Mouse (Mus musculus): ENCODE results near the gene Plpp3. TPM values are rescaled to one million over a fixed set of nuclear protein-coding genes. Genes with fewer than 3 reads are reported as not detected.

Plpp3 gene
- total and polyA plus RNA-seq, 3 experiments = not detected

GRCm38 (mm10) chr4:105265041-105265440 lies 107.9 kb downstream of the Plpp3 start:
- Histone ChIP-seq H3K27me3 (ENCODE audit: control insufficient read depth in 1 of 2, insufficient read depth in 2 of 2, low read length in 2 of 2) (no peaks in the 10 kb centered on the region), H3K9ac (ENCODE audit: control insufficient read depth, low read depth, low read length, poor library complexity, severe bottlenecking) (no peak overlapping the region), H3K79me2 (ENCODE audit: control insufficient read depth, insufficient read depth, low read length, poor library complexity) (no peaks in the 10 kb centered on the region), H3K27ac (ENCODE audit: control insufficient read depth, low read depth, low read length) (no peak overlapping the region), H3K36me3 (ENCODE audit: control insufficient read depth in 1 of 2, insufficient read depth in 2 of 2, low read length in 2 of 2) (peaks cover 0 to 8% of the 10 kb centered on the region in 2 experiments; a peak in 2 of 4 replicates), H3K4me1 (ENCODE audit: control insufficient read depth in 1 of 2, insufficient read depth in 2 of 2, low read length in 2 of 2) (peaks cover 3 to 10% of the 10 kb centered on the region in 2 experiments), H3K4me3 (ENCODE audit: control insufficient read depth in 1 of 2, insufficient read depth in 1 of 2, low read depth in 2 of 2, low read length in 2 of 2) (no peak overlapping the region), H3K9me3 (replicated peaks; ENCODE audit: insufficient read depth, low read length) (no peaks in the 10 kb centered on the region)
- no peak for DNase-seq (ENCODE audit: low read depth, low spot score)
- no peak for TF ChIP-seq GABPA (IDR thresholded peaks at IDR 0.05; ENCODE audit: low read depth, low read length)
- no peak for TF ChIP-seq ZNF384 (IDR thresholded peaks at IDR 0.05; ENCODE audit: low read depth, low read length)
- TF ChIP-seq POLR2A (IDR thresholded peaks at IDR 0.05; ENCODE audit: control insufficient read depth in 1 of 2, insufficient read depth in 1 of 2, low read depth in 1 of 2, low read length in 2 of 2, poor library complexity in 1 of 2) = no peak
- TF ChIP-seq ZC3H11A (IDR thresholded peaks at IDR 0.05; ENCODE audit: low read depth, low read length) = no peak
- no peak for TF ChIP-seq NELFE (IDR thresholded peaks at IDR 0.05; ENCODE audit: low read depth, low read length)
- no peak for TF ChIP-seq TBP (IDR thresholded peaks at IDR 0.05; ENCODE audit: low read depth, low read length)
- no peak for TF ChIP-seq GATA1 (IDR thresholded peaks at IDR 0.05; ENCODE audit: low read depth, low read length)
- TF ChIP-seq RAD21 (IDR thresholded peaks at IDR 0.05; ENCODE audit: low read depth, low read length) = no peak
- TF ChIP-seq POLR2AphosphoS5 (IDR thresholded peaks at IDR 0.05; ENCODE audit: borderline replicate concordance, low read depth, low read length) = no peak
- TF ChIP-seq ZMIZ1 (IDR thresholded peaks at IDR 0.05; ENCODE audit: low read depth, low read length) = no peak
- TF ChIP-seq ELF1 (IDR thresholded peaks at IDR 0.05; ENCODE audit: low read depth, low read length) = no peak
- TF ChIP-seq HCFC1 (IDR thresholded peaks at IDR 0.05; ENCODE audit: low read depth, low read length) = no peak
- TF ChIP-seq MXI1 (IDR thresholded peaks at IDR 0.05; ENCODE audit: low read depth, low read length) = no peak
- no peak for TF ChIP-seq MAFK (IDR thresholded peaks at IDR 0.05; ENCODE audit: borderline replicate concordance, low read depth, low read length)
- no peak for TF ChIP-seq NRF1 (IDR thresholded peaks at IDR 0.05; ENCODE audit: insufficient read depth, low read depth, low read length, poor library complexity, severe bottlenecking)
- no peak for TF ChIP-seq SIN3A (IDR thresholded peaks at IDR 0.05; ENCODE audit: low read length)
- TF ChIP-seq ZKSCAN1 (IDR thresholded peaks at IDR 0.05; ENCODE audit: low read depth, low read length) = no peak

- Histone ChIP-seq H3K27me3 (ENCODE audit: control insufficient read depth in 1 of 2, insufficient read depth in 2 of 2, low read length in 2 of 2) (no peaks in the 10 kb centered on the region), H3K79me2 (ENCODE audit: control insufficient read depth, insufficient read depth, low read length, poor library complexity) (no peaks in the 10 kb centered on the region), H3K27ac (ENCODE audit: control insufficient read depth, low read depth, low read length) (no peak overlapping the region), H3K4me1 (ENCODE audit: control insufficient read depth in 1 of 2, insufficient read depth in 2 of 2, low read length in 2 of 2) (peaks cover under 1 to 6% of the 10 kb centered on the region in 2 experiments; a peak in 3 of 4 replicates), H3K9me3 (replicated peaks; ENCODE audit: insufficient read depth, low read length) (no peaks in the 10 kb centered on the region), H3K4me3 (ENCODE audit: control insufficient read depth in 1 of 2, insufficient read depth in 1 of 2, low read depth in 2 of 2, low read length in 2 of 2) (no peak overlapping the region), H3K9ac (ENCODE audit: control insufficient read depth, low read depth, low read length, poor library complexity, severe bottlenecking) (no peak overlapping the region), H3K36me3 (ENCODE audit: control insufficient read depth in 1 of 2, insufficient read depth in 2 of 2, low read length in 2 of 2) (peaks cover 0 to 3% of the 10 kb centered on the region in 2 experiments; a peak in 2 of 4 replicates)
- TF ChIP-seq ZKSCAN1 (IDR thresholded peaks at IDR 0.05; ENCODE audit: low read depth, low read length) = no peak
- TF ChIP-seq MXI1 (IDR thresholded peaks at IDR 0.05; ENCODE audit: low read depth, low read length) = no peak
- TF ChIP-seq HCFC1 (IDR thresholded peaks at IDR 0.05; ENCODE audit: low read depth, low read length) = no peak
- TF ChIP-seq NELFE (IDR thresholded peaks at IDR 0.05; ENCODE audit: low read depth, low read length) = no peak
- no peak for TF ChIP-seq POLR2AphosphoS2 (IDR thresholded peaks at IDR 0.05; ENCODE audit: low read length)
- no peak for TF ChIP-seq CHD2 (IDR thresholded peaks at IDR 0.05; ENCODE audit: low read length)
- no peak for TF ChIP-seq ZNF384 (IDR thresholded peaks at IDR 0.05; ENCODE audit: low read depth, low read length)
- no peak for DNase-seq (ENCODE audit: low read depth, low spot score)
Measured at GRCm38 (mm10) chr4:105265678-105266077, 108.5 kb downstream of the Plpp3 start.
